Mouse (Mus musculus) intestine, postnatal 0 days (tissue): ENCODE measurements around the gene F11. TPM values are rescaled to one million over a fixed set of nuclear protein-coding genes. Genes with fewer than 3 reads are reported as not detected.

Experiments used
- ATAC-seq: fragments of 200-750 bp; cut with Nextera tagmentation; 2 replicates; pipeline ENCODE4 v1.8.0; 2017; ENCODE audit warnings: mild to moderate bottlenecking, moderate TSS enrichment, moderate library complexity
- H3K27ac ChIP-seq: fragments of 300-500 bp; sonication (generic); 2 replicates; pipeline ENCODE4 v1.5.1; 2014; ENCODE audit warnings: mild to moderate bottlenecking, low read depth, low read length, moderate library complexity
- H3K27me3 ChIP-seq: fragments of 300-500 bp; sonication (generic); replicated peaks from 2 replicates; pipeline ENCODE4 v1.6.1; 2014; ENCODE audit warnings: low read length, mixed read lengths; ENCODE audit not compliant: control insufficient read depth, insufficient read depth
- H3K36me3 ChIP-seq: fragments of 300-500 bp; sonication (generic); 2 replicates; pipeline ENCODE4 v1.6.1; 2014; ENCODE audit warnings: mild to moderate bottlenecking, moderate library complexity; ENCODE audit not compliant: control insufficient read depth, insufficient read depth
- H3K4me1 ChIP-seq: fragments of 300-500 bp; sonication (generic); replicated peaks from 2 replicates; pipeline ENCODE4 v1.6.1; 2014; ENCODE audit warnings: antibody characterized with exemption, low read length, mixed read lengths; ENCODE audit not compliant: control insufficient read depth, insufficient read depth
- H3K4me2 ChIP-seq: fragments of 300-500 bp; sonication (generic); replicated peaks from 2 replicates; pipeline ENCODE4 v1.6.1; 2014; ENCODE audit warnings: low read depth, mild to moderate bottlenecking, moderate library complexity
- H3K4me3 ChIP-seq: fragments of 300-500 bp; sonication (generic); 2 replicates; pipeline ENCODE4 v1.5.1; 2014; ENCODE audit warnings: low read depth, low read length
- H3K9ac ChIP-seq: fragments of 300-500 bp; sonication (generic); 2 replicates; pipeline ENCODE4 v1.6.1; 2014; ENCODE audit warnings: mild to moderate bottlenecking, low read depth, low read length
- H3K9me3 ChIP-seq: fragments of 300-500 bp; sonication (generic); 2 replicates; pipeline ENCODE4 v1.6.1; 2016; ENCODE audit warnings: mixed run types; ENCODE audit not compliant: control insufficient read depth
- CTCF ChIP-seq: sonication (generic); IDR thresholded peaks from 2 replicates; pipeline ENCODE4 v1.5.1; 2016; ENCODE audit warnings: low read depth, mild to moderate bottlenecking, control low read depth, antibody characterized with exemption, moderate library complexity
- WGBS: fragments of 180-500 bp; shearing (Covaris S2); extraction: QIAGEN DNeasy Blood & Tissue Kit; methylation state at CpG from one replicate; pipeline ENCODE4 v1.1.7; 2014; 5-methylcytosine and 5-hydroxymethylcytosine counted together
- polyA plus RNA-seq: library from polyadenylated mRNA; unstranded; fragments of >200 nt; fragmentation: Nextera tagmentation; extraction: Ambion mirVana; gene quantifications from 2 replicates; pipeline ENCODE4 v1.2.1, GENCODE M21; 2015

F11 gene
- polyA plus RNA-seq, result not detected in 2 replicates

- Histone ChIP-seq H3K9me3 (no peaks in the 10 kb centered on the region), H3K4me3 (no peak within 1 kb of the TSS), H3K36me3 (no peaks in the 10 kb centered on the region), H3K9ac (no peak within 1 kb of the TSS), H3K27ac (no peak within 1 kb of the TSS), H3K4me2 (no peak within 1 kb of the TSS), H3K27me3 (no peaks in the 10 kb centered on the region), H3K4me1 (no peaks in the 10 kb centered on the region)
- 67% methylated on average over 10 of the region's 10 CpGs for WGBS
- no peak for TF ChIP-seq CTCF
- ATAC-seq, result no peak
Observed at GRCm38 (mm10) chr8:45261920-45262319, at the start of gene F11. Gene F11, minus strand, starts transcription at chr8:45262031.

GRCm38 (mm10) chr8:45310967-45311366, 49.1 kb upstream of the F11 start:
- TF ChIP-seq CTCF, result no peak
- H3K27me3 ChIP-seq, result no peaks in the 10 kb centered on the region
- no peak overlapping the region for H3K27ac ChIP-seq
- 88% methylated on average over 4 of the region's 4 CpGs for WGBS
- H3K9me3 ChIP-seq, result no peaks in the 10 kb centered on the region
- no peaks in the 10 kb centered on the region for H3K4me1 ChIP-seq
- ATAC-seq, result no peak
- H3K9ac ChIP-seq, result no peak overlapping the region
- H3K4me3 ChIP-seq, result no peak overlapping the region
- no peak overlapping the region for H3K4me2 ChIP-seq
- H3K36me3 ChIP-seq, result no peaks in the 10 kb centered on the region

- H3K36me3 ChIP-seq, result no peaks in the 10 kb centered on the region
- H3K27me3 ChIP-seq, result no peaks in the 10 kb centered on the region
- no peak within 1 kb of the TSS for H3K4me3 ChIP-seq
- H3K27ac ChIP-seq, result no peak within 1 kb of the TSS
- H3K9me3 ChIP-seq, result no peaks in the 10 kb centered on the region
- no peak within 1 kb of the TSS for H3K4me2 ChIP-seq
- no peaks in the 10 kb centered on the region for H3K4me1 ChIP-seq
- no peak for ATAC-seq
- TF ChIP-seq CTCF, result no peak
- 81% methylated on average over 13 of the region's 13 CpGs for WGBS
- no peak within 1 kb of the TSS for H3K9ac ChIP-seq
Observed at GRCm38 (mm10) chr8:45308366-45308765, 46.5 kb upstream of the F11 start, which contains the start of gene Gm45753. Gene Gm45753, minus strand, starts transcription at chr8:45308466.

- no peak for ATAC-seq
- Histone ChIP-seq H3K9me3 (no peaks in the 10 kb centered on the region), H3K4me1 (no peaks in the 10 kb centered on the region), H3K4me3 (no peak overlapping the region), H3K27ac (no peak overlapping the region), H3K27me3 (no peaks in the 10 kb centered on the region), H3K9ac (no peak overlapping the region), H3K4me2 (no peak overlapping the region), H3K36me3 (no peaks in the 10 kb centered on the region)
- 87% methylated on average over 1 of the region's 1 CpGs for WGBS
- no peak for TF ChIP-seq CTCF
Observed at GRCm38 (mm10) chr8:45305479-45305878, 43.6 kb upstream of the F11 start.

GRCm38 (mm10) chr8:45304354-45304753, 42.5 kb upstream of the F11 start:
- Histone ChIP-seq H3K27me3 (no peaks in the 10 kb centered on the region), H3K9me3 (no peaks in the 10 kb centered on the region), H3K4me2 (no peak overlapping the region), H3K9ac (no peak overlapping the region), H3K4me1 (no peaks in the 10 kb centered on the region), H3K4me3 (no peak overlapping the region), H3K36me3 (no peaks in the 10 kb centered on the region), H3K27ac (no peak overlapping the region)
- 88% methylated on average over 3 of the region's 3 CpGs for whole genome bisulfite sequencing
- no peak for TF ChIP-seq CTCF
- ATAC-seq, result no peak

GRCm38 (mm10) chr8:45302390-45302789, 40.6 kb upstream of the F11 start:
- H3K4me3 ChIP-seq, result no peak overlapping the region
- WGBS, result 72% methylated on average over 8 of the region's 8 CpGs
- no peak overlapping the region for H3K9ac ChIP-seq

DNA sequence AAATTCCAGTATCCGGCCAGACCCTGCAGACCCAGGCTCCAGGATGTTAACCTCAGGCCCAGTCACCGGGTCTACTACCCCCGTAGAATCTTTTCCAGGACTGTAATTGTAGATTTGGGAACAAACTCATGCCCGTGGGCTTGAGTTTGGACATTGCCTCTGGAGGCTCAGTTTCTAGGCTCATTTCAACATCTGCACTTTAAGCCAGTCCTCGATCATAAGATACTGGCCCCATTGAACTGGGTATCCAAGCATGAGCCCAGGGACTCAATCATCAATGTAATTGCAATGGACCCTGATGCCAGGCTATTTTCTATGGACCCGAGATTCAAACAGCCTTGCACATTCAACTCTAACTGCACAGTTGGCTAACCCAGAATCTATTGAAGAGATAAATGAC, 33.4 kb upstream of the F11 start:
- no peak for TF ChIP-seq CTCF
- Histone ChIP-seq H3K9me3 (no peaks in the 10 kb centered on the region), H3K4me3 (no peak overlapping the region), H3K9ac (no peak overlapping the region), H3K27ac (no peak overlapping the region), H3K27me3 (no peaks in the 10 kb centered on the region), H3K4me2 (no peak overlapping the region), H3K36me3 (no peaks in the 10 kb centered on the region), H3K4me1 (no peaks in the 10 kb centered on the region)
- no peak for ATAC-seq
- 92% methylated on average over 6 of the region's 6 CpGs for WGBS

More at GRCm38 (mm10) chr8:45302390-45302789, 40.6 kb upstream of the F11 start:
- Histone ChIP-seq H3K27me3 (no peaks in the 10 kb centered on the region), H3K27ac (no peak overlapping the region), H3K9me3 (no peaks in the 10 kb centered on the region), H3K4me2 (no peak overlapping the region), H3K4me1 (no peaks in the 10 kb centered on the region), H3K36me3 (no peaks in the 10 kb centered on the region)
- no peak for TF ChIP-seq CTCF
- ATAC-seq, result no peak
